Mouse (Mus musculus) ES-Bruce4 (cell line): ENCODE results near the gene Nrxn1.

ENCODE experiments used
- CTCF ChIP-seq: IDR thresholded peaks from one replicate; pipeline ENCODE4 v1.8.1; 2011; ENCODE audit warnings: low read depth, low read length
- POLR2A ChIP-seq: IDR thresholded peaks from one replicate; pipeline ENCODE4 v1.8.1; 2011; ENCODE audit warnings: low read length; ENCODE audit not compliant: insufficient read depth

- TF ChIP-seq CTCF (no peak), POLR2A (no peak)
These were observed 97.4 kb downstream of the Nrxn1 start for GRCm38 (mm10) chr17:90995436-90995835.
